Mouse (Mus musculus): Measurements from ENCODE around the gene Mlst8.

Mlst8 gene

GRCm38 (mm10) chr17:24488662-24489264, 9.9 kb upstream of the Mlst8 start:
- peak; percentile 63 for DNase-seq

GRCm38 (mm10) chr17:24488186-24488661, 9.3 kb upstream of the Mlst8 start, which contains the start of gene Caskin1:
TSS of gene Caskin1 (plus strand) at chr17:24488601.
- DNase-seq, result peak; percentile 59

GRCm38 (mm10) chr17:24485090-24485860, 6.4 kb upstream of the Mlst8 start:
- DNase-seq, result peak; percentile 79

- no peak for DNase-seq
Measured at GRCm38 (mm10) chr17:24483495-24483894, 4.6 kb upstream of the Mlst8 start.

- no peak for DNase-seq
Measured at GRCm38 (mm10) chr17:24481027-24481815, 2.3 kb upstream of the Mlst8 start.

GRCm38 (mm10) chr17:24480201-24480826, 1.4 kb upstream of the Mlst8 start:
- DNase-seq, result no peak

- no peak for DNase-seq
Measured at GRCm38 (mm10) chr17:24479431-24479830, 553 bp upstream of the Mlst8 start.

GRCm38 (mm10) chr17:24477985-24478600, 785 bp downstream of the Mlst8 start:
- DNase-seq, result no peak

- no peak for DNase-seq
Measured at GRCm38 (mm10) chr17:24477053-24477984, 1.6 kb downstream of the Mlst8 start.

GRCm38 (mm10) chr17:24476022-24476776, 2.7 kb downstream of the Mlst8 start:
- DNase-seq, result no peak

GRCm38 (mm10) chr17:24475586-24475985, 3.3 kb downstream of the Mlst8 start:
- DNase-seq, result no peak

GRCm38 (mm10) chr17:24474557-24474956, 4.3 kb downstream of the Mlst8 start:
- DNase-seq, result no peak

- DNase-seq, result no peak
Measured at GRCm38 (mm10) chr17:24473612-24474275, 5.1 kb downstream of the Mlst8 start, which contains the start of gene Bricd5. TSS of gene Bricd5 (plus strand) at chr17:24473884.

GRCm38 (mm10) chr17:24472512-24472911, 6.4 kb downstream of the Mlst8 start:
- DNase-seq, result no peak

GRCm38 (mm10) chr17:24470701-24471527, 8.0 kb downstream of the Mlst8 start:
- DNase-seq, result peak; percentile 56

GRCm38 (mm10) chr17:24469910-24470602, 8.8 kb downstream of the Mlst8 start, which contains the start of the genes E4f1 and Pgp:
TSS of gene E4f1 (minus strand) at chr17:24470313.
TSS of gene Pgp (plus strand) at chr17:24470392.
- peak; percentile 100 for DNase-seq

GRCm38 (mm10) chr17:24469336-24469909, 9.5 kb downstream of the Mlst8 start:
- no peak for DNase-seq
